Mouse (Mus musculus): Measurements from ENCODE around the gene Nme8.

Gene Nme8

GRCm38 (mm10) chr13:19640203-19640851 lies 57.3 kb downstream of the Nme8 start:
- DNase-seq: peak; percentile 11

- peak; percentile 49 for DNase-seq
These were observed 61.5 kb downstream of the Nme8 start for GRCm38 (mm10) chr13:19636131-19636530.

- DNase-seq: no peak
These were observed 66.6 kb downstream of the Nme8 start for GRCm38 (mm10) chr13:19630768-19631709.

GRCm38 (mm10) chr13:19626473-19626872 lies 71.1 kb downstream of the Nme8 start:
- DNase-seq: no peak

- no peak for DNase-seq
These were observed 72.8 kb downstream of the Nme8 start for GRCm38 (mm10) chr13:19624632-19625320.

GRCm38 (mm10) chr13:19623228-19623905 lies 74.2 kb downstream of the Nme8 start:
- DNase-seq: peak; percentile 8

GRCm38 (mm10) chr13:19622573-19623227 lies 74.9 kb downstream of the Nme8 start, which contains the start of gene Sfrp4:
Gene Sfrp4 (plus strand): TSS chr13:19623104.
- peak; percentile 62 for DNase-seq

- peak; percentile 76 for DNase-seq
These were observed 78.2 kb downstream of the Nme8 start, which contains the start of gene Epdr1 for GRCm38 (mm10) chr13:19619216-19619927. Gene Epdr1 (minus strand): TSS chr13:19619927.

- no peak for DNase-seq
These were observed 78.8 kb downstream of the Nme8 start for GRCm38 (mm10) chr13:19618841-19619215.

- DNase-seq: no peak
These were observed 79.5 kb downstream of the Nme8 start for GRCm38 (mm10) chr13:19618081-19618480.

GRCm38 (mm10) chr13:19614311-19614710 lies 83.3 kb downstream of the Nme8 start:
- no peak for DNase-seq

GRCm38 (mm10) chr13:19613426-19613825 lies 84.2 kb downstream of the Nme8 start:
- DNase-seq: no peak

- DNase-seq: no peak
These were observed 84.6 kb downstream of the Nme8 start for GRCm38 (mm10) chr13:19612963-19613362.

GRCm38 (mm10) chr13:19612348-19612747 lies 85.2 kb downstream of the Nme8 start:
- no peak for DNase-seq

- DNase-seq: no peak
These were observed 89.5 kb downstream of the Nme8 start for GRCm38 (mm10) chr13:19608120-19608519.

- DNase-seq: no peak
These were observed 92.7 kb downstream of the Nme8 start for GRCm38 (mm10) chr13:19604916-19605315.

GRCm38 (mm10) chr13:19603719-19604118 lies 93.9 kb downstream of the Nme8 start:
- DNase-seq: no peak

- DNase-seq: no peak
These were observed 95.1 kb downstream of the Nme8 start for GRCm38 (mm10) chr13:19602531-19602930.

GRCm38 (mm10) chr13:19599242-19599641 lies 98.4 kb downstream of the Nme8 start:
- DNase-seq: no peak

- no peak for DNase-seq
These were observed 102.5 kb downstream of the Nme8 start for GRCm38 (mm10) chr13:19595141-19595540.
